Mouse (Mus musculus) liver, adult 2 months (tissue): ENCODE measurements around the gene Sh3pxd2a.

ENCODE experiments used
- CTCF ChIP-seq: fragments of 200-500 bp; IDR thresholded peaks from 2 replicates; pipeline ENCODE4 v1.5.1; 2011; ENCODE audit warnings: low read depth, low read length, control low read depth
- POLR2A ChIP-seq: fragments of 200-500 bp; IDR thresholded peaks from 2 replicates; pipeline ENCODE4 v1.6.1; 2011; ENCODE audit warnings: low read length, control low read depth; ENCODE audit not compliant: insufficient read depth; ENCODE audit errors: extremely low read depth

DNA sequence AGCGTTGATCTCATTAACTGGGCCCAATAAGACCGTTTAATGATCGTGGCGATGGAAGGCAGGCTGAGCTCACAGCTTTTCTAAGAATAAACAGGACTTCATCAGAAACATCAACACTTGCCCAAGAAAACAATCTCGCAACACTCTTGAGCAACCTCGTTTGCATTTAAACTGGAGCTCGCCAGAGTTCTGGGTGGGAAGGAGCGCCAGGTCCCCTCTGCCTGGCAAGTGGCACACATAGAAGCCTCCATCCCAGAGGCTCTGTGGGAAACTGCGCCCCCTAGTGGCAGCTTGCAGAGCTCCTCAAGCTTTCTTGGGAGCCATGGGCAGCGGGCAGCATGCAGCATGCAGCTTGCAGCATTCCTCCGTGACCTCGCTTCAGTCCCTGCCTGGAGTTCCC is 126.5 kb downstream of the Sh3pxd2a start:
- TF ChIP-seq CTCF (peak; percentile 95), POLR2A (no peak)
